Mouse (Mus musculus) heart, embryonic 11.5 days (tissue): Measurements from ENCODE around the gene Bbs10. TPM values are rescaled to one million over a fixed set of nuclear protein-coding genes. Genes with fewer than 3 reads are reported as not detected.

Experiments used
- ATAC-seq: fragments of 200-750 bp; cut with Nextera tagmentation; replicated peaks from 2 replicates; pipeline ENCODE4 v1.8.0; 2017; ENCODE audit warnings: moderate library complexity; ENCODE audit not compliant: insufficient number of reproducible peaks, low FRiP score, low TSS enrichment
- H3K27ac ChIP-seq: fragments of 300-500 bp; sonication (generic); 2 replicates; pipeline ENCODE4 v1.5.1; 2014; ENCODE audit warnings: mild to moderate bottlenecking, low read depth, low read length
- H3K27me3 ChIP-seq: fragments of 300-500 bp; sonication (generic); 2 replicates; pipeline ENCODE4 v1.6.1; 2014; ENCODE audit warnings: mild to moderate bottlenecking, low read length, mixed read lengths; ENCODE audit not compliant: control insufficient read depth, insufficient read depth
- H3K36me3 ChIP-seq: fragments of 300-500 bp; sonication (generic); 2 replicates; pipeline ENCODE4 v1.6.1; 2014; ENCODE audit warnings: mild to moderate bottlenecking, low read length, moderate library complexity, mixed read lengths; ENCODE audit not compliant: control insufficient read depth, insufficient read depth
- H3K4me1 ChIP-seq: fragments of 300-500 bp; sonication (generic); 2 replicates; pipeline ENCODE4 v1.6.1; 2014; ENCODE audit warnings: low read length; ENCODE audit not compliant: control insufficient read depth, insufficient read depth
- H3K4me2 ChIP-seq: fragments of 300-500 bp; sonication (generic); 2 replicates; pipeline ENCODE4 v1.6.1; 2014; ENCODE audit warnings: mild to moderate bottlenecking, moderate library complexity
- H3K4me3 ChIP-seq: fragments of 300-500 bp; sonication (generic); 2 replicates; pipeline ENCODE4 v1.5.1; 2014; ENCODE audit warnings: low read depth, low read length
- H3K9ac ChIP-seq: fragments of 300-500 bp; sonication (generic); 2 replicates; pipeline ENCODE4 v1.6.1; 2014; ENCODE audit warnings: mild to moderate bottlenecking, low read depth, low read length, moderate library complexity
- H3K9me3 ChIP-seq: fragments of 300-500 bp; sonication (generic); replicated peaks from 2 replicates; pipeline ENCODE4 v1.6.1; 2016; ENCODE audit warnings: low read length; ENCODE audit not compliant: control insufficient read depth
- WGBS: fragments of 180-500 bp; shearing (Covaris S2); extraction: QIAGEN DNeasy Blood & Tissue Kit; methylation state at CpG from one replicate; pipeline ENCODE4 v1.1.7; 2014; ENCODE audit not compliant: insufficient replicate concordance; 5-methylcytosine and 5-hydroxymethylcytosine counted together
- polyA plus RNA-seq: library from polyadenylated mRNA; unstranded; fragments of >200 nt; fragmentation: Nextera tagmentation; extraction: Ambion mirVana; gene quantifications from 2 replicates; pipeline ENCODE4 v1.2.1, GENCODE M21; 2014

The Bbs10 gene
- polyA plus RNA-seq, 1 experiment from 2014 or later = 4.1 TPM

- Histone ChIP-seq H3K4me3 (no peak overlapping the region), H3K4me1 (peaks cover 11% of the 10 kb centered on the region; the same call in 1 of the 2 replicates), H3K36me3 (peaks cover 8% of the 10 kb centered on the region; the same call in 1 of the 2 replicates), H3K9me3 (no peaks in the 10 kb centered on the region), H3K27ac (peak overlapping the region; percentile 59; the same call in 1 of the 2 replicates), H3K4me2 (no peak overlapping the region), H3K27me3 (no peaks in the 10 kb centered on the region), H3K9ac (no peak overlapping the region)
- WGBS = 53% methylated on average over 11 of the region's 11 CpGs
- ATAC-seq = no peak
These were observed 25.6 kb upstream of the Bbs10 start for GRCm38 (mm10) chr10:111272905-111273304.

- no peak overlapping the region for H3K4me3 ChIP-seq
- H3K4me1 ChIP-seq = peaks cover 11% of the 10 kb centered on the region; the same call in 1 of the 2 replicates
- H3K9ac ChIP-seq = no peak overlapping the region
- peak overlapping the region; percentile 59; the same call in 1 of the 2 replicates for H3K27ac ChIP-seq
- WGBS = 60% methylated on average over 5 of the region's 5 CpGs
- H3K9me3 ChIP-seq = no peaks in the 10 kb centered on the region
- ATAC-seq = no peak; the same call in 1 of the 2 replicates
- H3K27me3 ChIP-seq = no peaks in the 10 kb centered on the region
- peaks cover 8% of the 10 kb centered on the region; the same call in 1 of the 2 replicates for H3K36me3 ChIP-seq
- no peak overlapping the region for H3K4me2 ChIP-seq
These were observed 24.9 kb upstream of the Bbs10 start for GRCm38 (mm10) chr10:111273463-111274088.

DNA sequence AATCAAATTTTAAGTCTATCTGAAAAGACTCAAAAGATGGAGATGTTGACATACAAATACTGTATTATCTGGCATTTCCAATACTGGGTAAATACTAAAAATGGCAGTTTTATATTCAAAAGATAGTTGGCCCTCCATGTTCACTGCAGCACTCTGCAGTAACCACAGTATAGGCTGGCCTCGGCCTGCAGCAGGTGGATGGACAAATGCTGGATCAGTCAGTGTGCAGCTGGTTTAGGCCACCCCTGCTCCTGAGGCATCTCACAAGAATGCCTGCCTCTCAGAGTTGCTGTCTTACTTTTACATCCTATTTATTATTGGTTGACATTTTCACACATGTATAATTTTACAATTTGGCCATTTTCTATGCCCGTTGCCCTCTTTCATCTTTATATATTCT lies 22.7 kb upstream of the Bbs10 start:
- 86% methylated on average over 2 of the region's 2 CpGs for WGBS
- no peak for ATAC-seq
- no peak overlapping the region for H3K27ac ChIP-seq
- no peak overlapping the region for H3K4me2 ChIP-seq
- no peaks in the 10 kb centered on the region for H3K27me3 ChIP-seq
- H3K9me3 ChIP-seq = no peaks in the 10 kb centered on the region
- H3K36me3 ChIP-seq = peaks cover 8% of the 10 kb centered on the region; the same call in 1 of the 2 replicates
- no peak overlapping the region for H3K4me3 ChIP-seq
- peaks cover 11% of the 10 kb centered on the region; the same call in 1 of the 2 replicates for H3K4me1 ChIP-seq
- H3K9ac ChIP-seq = no peak overlapping the region

- H3K4me2 ChIP-seq = peak overlapping the region; percentile 72
- no peaks in the 10 kb centered on the region for H3K27me3 ChIP-seq
- H3K9me3 ChIP-seq = no peaks in the 10 kb centered on the region
- no peak overlapping the region for H3K9ac ChIP-seq
- H3K4me3 ChIP-seq = peak overlapping the region; percentile 82; the same call in 1 of the 2 replicates
- ATAC-seq = no peak
- H3K4me1 ChIP-seq = peaks cover 4% of the 10 kb centered on the region; the same call in 1 of the 2 replicates
- H3K36me3 ChIP-seq = no peaks in the 10 kb centered on the region
- WGBS = 46% methylated on average over 6 of the region's 6 CpGs
- no peak overlapping the region for H3K27ac ChIP-seq
These were observed 848 bp upstream of the Bbs10 start for GRCm38 (mm10) chr10:111297631-111298030.

- H3K4me3 ChIP-seq = no peak overlapping the region
- H3K27ac ChIP-seq = no peak overlapping the region
- H3K4me1 ChIP-seq = peaks cover 4% of the 10 kb centered on the region; the same call in 1 of the 2 replicates
- H3K27me3 ChIP-seq = no peaks in the 10 kb centered on the region
- H3K36me3 ChIP-seq = no peaks in the 10 kb centered on the region
- H3K4me2 ChIP-seq = peak overlapping the region; percentile 72; the same call in 1 of the 2 replicates
- ATAC-seq = no peak
- H3K9ac ChIP-seq = no peak overlapping the region
- WGBS = 82% methylated on average over 6 of the region's 6 CpGs
- H3K9me3 ChIP-seq = no peaks in the 10 kb centered on the region
These were observed 1.1 kb downstream of the Bbs10 start for GRCm38 (mm10) chr10:111299591-111299990.

DNA sequence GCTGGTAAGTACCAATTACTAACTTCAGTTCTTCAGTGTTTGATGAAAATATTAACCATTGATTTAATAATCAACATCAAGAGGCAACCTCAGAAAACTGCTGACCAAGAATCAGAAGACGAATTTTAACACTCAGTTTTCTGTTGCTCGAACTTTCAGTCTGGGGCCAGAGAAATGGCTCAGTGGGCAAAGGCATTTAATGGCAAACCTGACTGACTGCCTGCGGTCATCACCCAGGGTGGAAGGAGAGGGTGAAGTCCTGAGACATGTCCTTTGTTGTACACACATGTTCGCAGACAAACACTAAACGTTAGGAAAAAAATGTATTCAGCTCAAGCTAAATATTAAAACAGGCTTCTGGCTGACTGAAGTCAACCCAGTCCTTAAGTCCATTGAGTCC lies 2.6 kb downstream of the Bbs10 start:
- Histone ChIP-seq H3K4me1 (peaks cover 4% of the 10 kb centered on the region; the same call in 1 of the 2 replicates), H3K27me3 (no peaks in the 10 kb centered on the region), H3K4me2 (no peak overlapping the region), H3K9me3 (no peaks in the 10 kb centered on the region), H3K4me3 (no peak overlapping the region), H3K9ac (no peak overlapping the region), H3K27ac (no peak overlapping the region), H3K36me3 (no peaks in the 10 kb centered on the region)
- no peak for ATAC-seq
- WGBS = 88% methylated on average over 5 of the region's 5 CpGs

- Histone ChIP-seq H3K27ac (no peak overlapping the region), H3K27me3 (no peaks in the 10 kb centered on the region), H3K9me3 (no peaks in the 10 kb centered on the region), H3K9ac (no peak overlapping the region), H3K4me3 (no peak overlapping the region), H3K36me3 (no peaks in the 10 kb centered on the region), H3K4me1 (peaks cover 4% of the 10 kb centered on the region; the same call in 1 of the 2 replicates), H3K4me2 (no peak overlapping the region)
- no peak for ATAC-seq
- WGBS = 80% methylated on average over 6 of the region's 6 CpGs
These were observed 4.0 kb downstream of the Bbs10 start for GRCm38 (mm10) chr10:111302486-111302885.

DNA sequence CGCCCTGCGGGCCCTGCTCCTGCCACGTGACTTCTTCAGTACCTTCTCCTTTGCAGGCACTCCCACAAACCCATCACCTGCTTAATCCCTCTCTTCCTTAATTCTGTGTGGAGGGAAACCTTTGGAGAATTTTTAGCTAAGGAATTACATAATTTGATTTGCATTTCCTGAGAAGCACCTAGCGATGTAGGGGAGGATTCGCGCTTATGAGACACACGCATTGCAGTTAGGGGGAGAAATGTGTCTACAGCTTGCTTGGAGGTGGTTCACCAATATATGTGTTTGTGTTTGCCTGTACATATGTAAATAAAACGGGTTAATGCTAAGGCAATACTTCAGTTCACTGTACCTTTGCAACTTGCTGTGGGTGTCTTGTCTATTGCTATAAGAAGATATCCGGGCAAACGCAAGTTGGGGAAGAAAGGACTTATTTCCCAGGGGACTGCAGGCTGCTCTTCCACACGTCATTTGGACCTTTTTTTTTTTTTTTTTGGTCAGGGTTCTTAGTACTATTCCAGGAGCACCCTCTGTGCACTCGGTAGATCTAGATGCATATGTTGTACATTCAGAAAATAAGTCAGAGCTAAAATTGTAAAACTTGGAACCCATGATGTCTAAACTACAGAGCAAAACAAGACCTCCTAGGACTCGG lies 10.5 kb downstream of the Bbs10 start:
- H3K9ac ChIP-seq = no peak overlapping the region
- H3K4me1 ChIP-seq = 0 out of 2 replicates have a peak, but pooled peaks cover 4% of the 10 kb centered on the region
- no peak overlapping the region for H3K27ac ChIP-seq
- 84% methylated on average over 13 of the region's 13 CpGs for WGBS
- no peaks in the 10 kb centered on the region for H3K27me3 ChIP-seq
- H3K4me2 ChIP-seq = no peak overlapping the region
- H3K36me3 ChIP-seq = no peaks in the 10 kb centered on the region
- ATAC-seq = no peak
- no peaks in the 10 kb centered on the region for H3K9me3 ChIP-seq
- H3K4me3 ChIP-seq = no peak overlapping the region
